Mouse (Mus musculus): ENCODE measurements around the gene Ugt2a3.
"Not testable (repeated sequence)": the region's sequence is repeated elsewhere in the genome, so short reads cannot be mapped to it uniquely, and the experiment has no call there.

Ugt2a3 gene

GRCm38 (mm10) chr5:87336961-87337697, at the start of gene Ugt2a3:
Gene Ugt2a3 (minus strand): TSS chr5:87337195.
- H3K4me3 ChIP-seq (replicated peaks; ENCODE audit: low read length) = no peak within 1 kb of the TSS
- H3K4me1 ChIP-seq (replicated peaks; ENCODE audit: low read depth, low read length) = no peaks in the 10 kb centered on the region
- TF ChIP-seq NANOG (IDR thresholded peaks at IDR 0.05; ENCODE audit: borderline replicate concordance, low read length) (no peak), CTCF (conservative IDR thresholded peaks at IDR 0.05; ENCODE audit: low read length) (no peak), POU5F1 (IDR thresholded peaks at IDR 0.05; ENCODE audit: borderline replicate concordance, low read length) (no peak)
- H3K9me3 ChIP-seq (ENCODE audit: low read length) = no peaks in the 10 kb centered on the region
- H3K27me3 ChIP-seq (ENCODE audit: insufficient read depth, low read length) = no peaks in the 10 kb centered on the region
- H3K36me3 ChIP-seq (ENCODE audit: insufficient read depth, low read length) = no peaks in the 10 kb centered on the region

- no peaks in the 10 kb centered on the region for H3K9me3 ChIP-seq (ENCODE audit: low read length)
These were observed 43.2 kb upstream of the Ugt2a3 start for GRCm38 (mm10) chr5:87380234-87380633.

GRCm38 (mm10) chr5:87379825-87380224, 42.8 kb upstream of the Ugt2a3 start:
- TF ChIP-seq POU5F1 (IDR thresholded peaks at IDR 0.05; ENCODE audit: borderline replicate concordance, low read length) (no peak), NANOG (IDR thresholded peaks at IDR 0.05; ENCODE audit: borderline replicate concordance, low read length) (no peak), CTCF (conservative IDR thresholded peaks at IDR 0.05; ENCODE audit: low read length) (no peak)
- Histone ChIP-seq H3K4me3 (replicated peaks; ENCODE audit: low read length) (no peak overlapping the region), H3K9me3 (ENCODE audit: low read length) (no peaks in the 10 kb centered on the region), H3K27me3 (ENCODE audit: insufficient read depth, low read length) (no peaks in the 10 kb centered on the region), H3K36me3 (ENCODE audit: insufficient read depth, low read length) (no peaks in the 10 kb centered on the region), H3K4me1 (replicated peaks; ENCODE audit: low read depth, low read length) (no peaks in the 10 kb centered on the region)

More at GRCm38 (mm10) chr5:87380234-87380633, 43.2 kb upstream of the Ugt2a3 start:
- H3K27me3 ChIP-seq (ENCODE audit: insufficient read depth, low read length) = no peaks in the 10 kb centered on the region
- no peak for TF ChIP-seq NANOG (IDR thresholded peaks at IDR 0.05; ENCODE audit: borderline replicate concordance, low read length)
- TF ChIP-seq CTCF (conservative IDR thresholded peaks at IDR 0.05; ENCODE audit: low read length) = no peak
- H3K4me1 ChIP-seq (replicated peaks; ENCODE audit: low read depth, low read length) = no peaks in the 10 kb centered on the region
- no peaks in the 10 kb centered on the region for H3K36me3 ChIP-seq (ENCODE audit: insufficient read depth, low read length)
- H3K4me3 ChIP-seq (replicated peaks; ENCODE audit: low read length) = no peak overlapping the region

- Histone ChIP-seq H3K36me3 (ENCODE audit: insufficient read depth, low read length) (no peaks in the 10 kb centered on the region), H3K9me3 (ENCODE audit: low read length) (peaks cover 4% of the 10 kb centered on the region), H3K4me1 (replicated peaks; ENCODE audit: low read depth, low read length) (no peaks in the 10 kb centered on the region), H3K4me3 (replicated peaks; ENCODE audit: low read length) (no peak overlapping the region), H3K27me3 (ENCODE audit: insufficient read depth, low read length) (no peaks in the 10 kb centered on the region)
- TF ChIP-seq NANOG (IDR thresholded peaks at IDR 0.05; ENCODE audit: borderline replicate concordance, low read length) (no peak), CTCF (conservative IDR thresholded peaks at IDR 0.05; ENCODE audit: low read length) (no peak), POU5F1 (IDR thresholded peaks at IDR 0.05; ENCODE audit: borderline replicate concordance, low read length) (no peak)
These were observed 38.9 kb upstream of the Ugt2a3 start for GRCm38 (mm10) chr5:87375874-87376383.

GRCm38 (mm10) chr5:87373502-87373863, 36.5 kb upstream of the Ugt2a3 start:
- no peaks in the 10 kb centered on the region for H3K4me1 ChIP-seq (replicated peaks; ENCODE audit: low read depth, low read length)
- no peak overlapping the region for H3K4me3 ChIP-seq (replicated peaks; ENCODE audit: low read length)
- peaks cover 15% of the 10 kb centered on the region for H3K9me3 ChIP-seq (ENCODE audit: low read length)
- H3K36me3 ChIP-seq (ENCODE audit: insufficient read depth, low read length) = no peaks in the 10 kb centered on the region
- no peaks in the 10 kb centered on the region for H3K27me3 ChIP-seq (ENCODE audit: insufficient read depth, low read length)
- TF ChIP-seq POU5F1 (IDR thresholded peaks at IDR 0.05; ENCODE audit: borderline replicate concordance, low read length) (no peak), NANOG (IDR thresholded peaks at IDR 0.05; ENCODE audit: borderline replicate concordance, low read length) (no peak), CTCF (conservative IDR thresholded peaks at IDR 0.05; ENCODE audit: low read length) (no peak)

GRCm38 (mm10) chr5:87372788-87373501, 36.0 kb upstream of the Ugt2a3 start:
- H3K4me3 ChIP-seq (replicated peaks; ENCODE audit: low read length); H3K36me3 ChIP-seq (ENCODE audit: insufficient read depth, low read length); H3K4me1 ChIP-seq (replicated peaks; ENCODE audit: low read depth, low read length); H3K27me3 ChIP-seq (ENCODE audit: insufficient read depth, low read length): not testable (repeated sequence)
- H3K9me3 ChIP-seq (ENCODE audit: low read length) = peaks cover 15% of the 10 kb centered on the region

- TF ChIP-seq NANOG (IDR thresholded peaks at IDR 0.05; ENCODE audit: borderline replicate concordance, low read length) (peak; percentile 94), POU5F1 (IDR thresholded peaks at IDR 0.05; ENCODE audit: borderline replicate concordance, low read length) (peak; percentile 90), CTCF (conservative IDR thresholded peaks at IDR 0.05; ENCODE audit: low read length) (no peak)
- no peaks in the 10 kb centered on the region for H3K36me3 ChIP-seq (ENCODE audit: insufficient read depth, low read length)
- H3K9me3 ChIP-seq (ENCODE audit: low read length) = peaks cover 5% of the 10 kb centered on the region
- H3K4me1 ChIP-seq (replicated peaks; ENCODE audit: low read depth, low read length) = peaks cover 2% of the 10 kb centered on the region; the same call in 1 of the 2 replicates
- H3K27me3 ChIP-seq (ENCODE audit: insufficient read depth, low read length) = peaks cover 4% of the 10 kb centered on the region
- H3K4me3 ChIP-seq (replicated peaks; ENCODE audit: low read length) = no peak overlapping the region
These were observed 13.4 kb upstream of the Ugt2a3 start for GRCm38 (mm10) chr5:87350350-87350749.

GRCm38 (mm10) chr5:87349150-87349549, 12.2 kb upstream of the Ugt2a3 start:
- H3K9me3 ChIP-seq (ENCODE audit: low read length) = peaks cover 17% of the 10 kb centered on the region
- not testable (repeated sequence) for H3K36me3 ChIP-seq (ENCODE audit: insufficient read depth, low read length); H3K4me1 ChIP-seq (replicated peaks; ENCODE audit: low read depth, low read length); H3K4me3 ChIP-seq (replicated peaks; ENCODE audit: low read length); H3K27me3 ChIP-seq (ENCODE audit: insufficient read depth, low read length)

- H3K27me3 ChIP-seq (ENCODE audit: insufficient read depth, low read length) = not testable (repeated sequence)
- peaks cover 31% of the 10 kb centered on the region for H3K9me3 ChIP-seq (ENCODE audit: low read length)
These were observed 10.6 kb upstream of the Ugt2a3 start for GRCm38 (mm10) chr5:87347479-87348078.

More at GRCm38 (mm10) chr5:87347479-87348078, 10.6 kb upstream of the Ugt2a3 start:
- not testable (repeated sequence) for H3K36me3 ChIP-seq (ENCODE audit: insufficient read depth, low read length); H3K4me1 ChIP-seq (replicated peaks; ENCODE audit: low read depth, low read length); H3K4me3 ChIP-seq (replicated peaks; ENCODE audit: low read length)

Measured in E14TG2a.4 (cell line).